Mouse (Mus musculus) forebrain, embryonic 14.5 days (tissue): ENCODE data around the gene Tap2. TPM values are rescaled to one million over a fixed set of nuclear protein-coding genes. Genes with fewer than 3 reads are reported as not detected.
A peak's percentile ranks its signal among the peaks of the same experiment; 100 is the strongest.

Experiments
- ATAC-seq: fragments of 200-750 bp; cut with Nextera tagmentation; 2 replicates; pipeline ENCODE4 v1.8.0; 2017; ENCODE audit warnings: mild to moderate bottlenecking, moderate library complexity
- DNase-seq: peaks from one replicate; pipeline ENCODE4 v3.0.0-alpha.2; 2015; ENCODE audit warnings: low spot score
- H3K27ac ChIP-seq: fragments of 300-500 bp; sonication (generic); 2 replicates; pipeline ENCODE4 v1.5.1; 2014; ENCODE audit warnings: low read depth, mild to moderate bottlenecking, control low read depth, low read length, moderate library complexity
- H3K27me3 ChIP-seq: fragments of 300-500 bp; sonication (generic); replicated peaks from 2 replicates; pipeline ENCODE4 v1.6.1; 2014; ENCODE audit warnings: low read length, control low read depth, mixed read lengths; ENCODE audit not compliant: control insufficient read depth, insufficient read depth
- H3K36me3 ChIP-seq: fragments of 300-500 bp; sonication (generic); 2 replicates; pipeline ENCODE4 v1.6.1; 2014; ENCODE audit warnings: low read length, control low read depth; ENCODE audit not compliant: control insufficient read depth, insufficient read depth
- H3K4me1 ChIP-seq: fragments of 300-500 bp; sonication (generic); 2 replicates; pipeline ENCODE4 v1.6.1; 2014; ENCODE audit warnings: antibody characterized with exemption, low read length, control low read depth; ENCODE audit not compliant: control insufficient read depth, insufficient read depth
- H3K4me2 ChIP-seq: fragments of 300-500 bp; sonication (generic); 2 replicates; pipeline ENCODE4 v1.6.1; 2014; ENCODE audit warnings: mild to moderate bottlenecking, control low read depth, low read length
- H3K4me3 ChIP-seq: fragments of 300-500 bp; sonication (generic); 2 replicates; pipeline ENCODE4 v1.5.1; 2014; ENCODE audit warnings: low read depth, low read length, control low read depth
- H3K9ac ChIP-seq: fragments of 300-500 bp; sonication (generic); 2 replicates; pipeline ENCODE4 v1.6.1; 2014; ENCODE audit warnings: mild to moderate bottlenecking, low read length, control low read depth, moderate library complexity
- H3K9me3 ChIP-seq: fragments of 300-500 bp; sonication (generic); replicated peaks from 2 replicates; pipeline ENCODE4 v1.6.1; 2016; ENCODE audit warnings: low read length, control low read depth, mixed read lengths; ENCODE audit not compliant: control insufficient read depth
- WGBS: fragments of 180-500 bp; shearing (Covaris S2); extraction: QIAGEN DNeasy Blood & Tissue Kit; methylation state at CpG from one replicate; pipeline ENCODE4 v1.1.7; 2014; 5-methylcytosine and 5-hydroxymethylcytosine counted together
- polyA plus RNA-seq: library from polyadenylated mRNA; unstranded; fragments of >200 nt; fragmentation: Nextera tagmentation; extraction: Ambion mirVana; gene quantifications from 2 replicates; pipeline ENCODE4 v1.2.1, GENCODE M21; 2014

Tap2 gene
- polyA plus RNA-seq, 1 experiment from 2014 or later: 0.28 TPM

DNA sequence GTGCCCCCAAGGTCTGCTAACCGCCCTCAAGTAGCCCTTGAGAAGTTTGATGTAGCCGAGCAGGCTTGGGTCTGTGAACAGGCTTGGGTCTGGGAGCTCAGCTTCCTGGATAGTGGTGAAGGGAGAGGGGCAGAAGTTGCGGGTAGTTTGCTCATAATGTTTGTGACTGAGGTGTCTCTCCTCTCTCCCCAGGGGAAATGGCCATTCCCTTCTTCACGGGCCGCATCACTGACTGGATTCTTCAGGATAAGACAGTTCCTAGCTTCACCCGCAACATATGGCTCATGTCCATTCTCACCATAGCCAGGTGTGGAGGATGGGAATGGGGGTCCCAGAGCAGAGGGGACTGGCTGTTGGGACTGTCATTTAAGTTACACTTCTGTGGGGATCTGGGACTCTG is 14.3 kb upstream of the Tap2 start:
- no peaks in the 10 kb centered on the region for H3K36me3 ChIP-seq
- no peak overlapping the region for H3K4me3 ChIP-seq
- 75% methylated on average over 6 of the region's 6 CpGs for WGBS
- H3K27me3 ChIP-seq: peaks cover 45% of the 10 kb centered on the region
- DNase-seq (no peak), ATAC-seq (no peak)
- H3K9ac ChIP-seq: no peak overlapping the region
- no peak overlapping the region for H3K27ac ChIP-seq
- no peaks in the 10 kb centered on the region for H3K9me3 ChIP-seq
- no peak overlapping the region for H3K4me2 ChIP-seq
- H3K4me1 ChIP-seq: peaks cover 9% of the 10 kb centered on the region

DNA sequence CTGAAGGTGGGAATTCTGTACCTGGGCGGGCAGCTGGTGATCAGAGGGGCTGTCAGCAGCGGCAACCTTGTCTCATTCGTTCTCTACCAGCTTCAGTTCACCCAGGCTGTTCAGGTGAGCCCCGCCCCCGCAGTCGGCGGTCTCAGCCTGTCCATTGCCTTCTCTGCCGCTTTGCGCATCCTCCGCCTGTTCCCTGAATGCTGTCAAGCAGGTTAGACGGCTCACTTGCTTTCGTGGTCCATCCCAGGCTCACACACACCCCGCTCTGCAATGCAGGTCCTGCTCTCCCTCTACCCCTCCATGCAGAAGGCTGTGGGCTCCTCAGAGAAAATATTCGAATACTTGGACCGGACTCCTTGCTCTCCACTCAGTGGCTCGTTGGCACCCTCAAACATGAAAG is 10.5 kb upstream of the Tap2 start:
- Histone ChIP-seq H3K4me1 (peaks cover 3% of the 10 kb centered on the region), H3K36me3 (no peaks in the 10 kb centered on the region), H3K27ac (no peak overlapping the region), H3K4me2 (no peak overlapping the region), H3K9ac (no peak overlapping the region), H3K9me3 (no peaks in the 10 kb centered on the region), H3K27me3 (peaks cover 54% of the 10 kb centered on the region), H3K4me3 (no peak overlapping the region)
- ATAC-seq (no peak), DNase-seq (no peak)
- 22% methylated on average over 16 of the region's 16 CpGs for WGBS

DNA sequence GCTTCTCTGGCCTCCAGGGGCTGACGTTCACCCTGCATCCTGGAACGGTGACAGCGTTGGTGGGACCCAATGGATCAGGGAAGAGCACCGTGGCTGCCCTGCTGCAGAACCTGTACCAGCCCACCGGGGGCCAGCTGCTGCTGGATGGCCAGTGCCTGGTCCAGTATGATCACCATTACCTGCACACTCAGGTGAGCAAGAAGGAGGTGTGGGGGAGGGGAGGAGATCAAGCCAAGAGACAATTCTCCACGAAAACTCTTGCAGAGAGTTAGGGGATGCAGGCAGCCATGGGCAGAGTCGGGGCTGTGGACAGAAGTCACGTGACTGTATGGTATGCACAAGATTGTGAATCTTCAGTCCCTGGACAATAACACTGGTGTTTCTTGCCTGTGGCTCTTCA is 9.9 kb upstream of the Tap2 start:
- H3K36me3 ChIP-seq: no peaks in the 10 kb centered on the region
- H3K4me2 ChIP-seq: no peak overlapping the region
- no peaks in the 10 kb centered on the region for H3K4me1 ChIP-seq
- H3K27me3 ChIP-seq: peaks cover 54% of the 10 kb centered on the region
- no peak for DNase-seq
- no peak for ATAC-seq
- H3K4me3 ChIP-seq: no peak overlapping the region
- WGBS: 61% methylated on average over 8 of the region's 8 CpGs
- H3K9me3 ChIP-seq: no peaks in the 10 kb centered on the region
- H3K9ac ChIP-seq: no peak overlapping the region
- H3K27ac ChIP-seq: no peak overlapping the region

DNA sequence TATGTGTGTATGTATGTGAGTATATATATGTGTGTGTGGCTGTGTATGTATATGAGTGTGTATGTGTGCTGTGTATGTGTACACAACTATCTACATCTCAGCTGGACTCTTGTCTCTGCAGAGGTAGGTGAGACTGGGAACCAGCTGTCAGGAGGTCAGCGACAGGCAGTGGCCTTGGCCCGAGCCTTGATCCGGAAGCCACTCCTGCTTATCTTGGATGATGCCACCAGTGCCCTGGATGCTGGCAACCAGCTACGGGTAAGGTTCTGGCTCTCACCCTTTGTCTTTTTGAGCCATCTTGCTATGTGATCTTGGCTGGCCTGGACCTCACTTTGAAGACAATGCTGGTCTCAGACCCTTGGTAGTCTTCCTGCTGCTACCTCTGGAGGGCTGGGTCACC is 8.6 kb upstream of the Tap2 start:
- H3K9me3 ChIP-seq: no peaks in the 10 kb centered on the region
- no peaks in the 10 kb centered on the region for H3K4me1 ChIP-seq
- no peak overlapping the region for H3K9ac ChIP-seq
- no peak overlapping the region for H3K4me3 ChIP-seq
- DNase-seq (no peak), ATAC-seq (no peak)
- H3K36me3 ChIP-seq: no peaks in the 10 kb centered on the region
- WGBS: 84% methylated on average over 3 of the region's 4 CpGs
- H3K27ac ChIP-seq: no peak overlapping the region
- H3K27me3 ChIP-seq: peaks cover 57% of the 10 kb centered on the region
- H3K4me2 ChIP-seq: no peak overlapping the region

DNA sequence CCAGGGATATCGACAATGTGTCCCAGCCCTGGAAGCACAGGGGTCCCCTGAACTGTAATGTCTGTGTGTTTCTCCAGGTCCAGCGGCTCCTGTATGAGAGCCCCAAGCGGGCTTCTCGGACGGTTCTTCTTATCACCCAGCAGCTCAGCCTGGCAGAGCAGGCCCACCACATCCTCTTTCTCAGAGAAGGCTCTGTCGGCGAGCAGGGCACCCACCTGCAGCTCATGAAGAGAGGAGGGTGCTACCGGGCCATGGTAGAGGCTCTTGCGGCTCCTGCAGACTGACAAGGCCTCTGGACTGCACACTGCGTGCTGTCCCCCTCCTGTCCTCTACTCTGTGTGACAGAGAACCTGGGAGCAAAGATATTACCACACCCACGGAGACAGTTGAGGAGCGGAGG is 6.8 kb upstream of the Tap2 start:
- Histone ChIP-seq H3K4me2 (no peak overlapping the region), H3K9ac (no peak overlapping the region), H3K36me3 (no peaks in the 10 kb centered on the region), H3K27ac (no peak overlapping the region), H3K4me3 (no peak overlapping the region), H3K9me3 (no peaks in the 10 kb centered on the region), H3K27me3 (peaks cover 53% of the 10 kb centered on the region), H3K4me1 (no peaks in the 10 kb centered on the region)
- ATAC-seq (no peak), DNase-seq (no peak)
- 29% methylated on average over 12 of the region's 12 CpGs for WGBS

DNA sequence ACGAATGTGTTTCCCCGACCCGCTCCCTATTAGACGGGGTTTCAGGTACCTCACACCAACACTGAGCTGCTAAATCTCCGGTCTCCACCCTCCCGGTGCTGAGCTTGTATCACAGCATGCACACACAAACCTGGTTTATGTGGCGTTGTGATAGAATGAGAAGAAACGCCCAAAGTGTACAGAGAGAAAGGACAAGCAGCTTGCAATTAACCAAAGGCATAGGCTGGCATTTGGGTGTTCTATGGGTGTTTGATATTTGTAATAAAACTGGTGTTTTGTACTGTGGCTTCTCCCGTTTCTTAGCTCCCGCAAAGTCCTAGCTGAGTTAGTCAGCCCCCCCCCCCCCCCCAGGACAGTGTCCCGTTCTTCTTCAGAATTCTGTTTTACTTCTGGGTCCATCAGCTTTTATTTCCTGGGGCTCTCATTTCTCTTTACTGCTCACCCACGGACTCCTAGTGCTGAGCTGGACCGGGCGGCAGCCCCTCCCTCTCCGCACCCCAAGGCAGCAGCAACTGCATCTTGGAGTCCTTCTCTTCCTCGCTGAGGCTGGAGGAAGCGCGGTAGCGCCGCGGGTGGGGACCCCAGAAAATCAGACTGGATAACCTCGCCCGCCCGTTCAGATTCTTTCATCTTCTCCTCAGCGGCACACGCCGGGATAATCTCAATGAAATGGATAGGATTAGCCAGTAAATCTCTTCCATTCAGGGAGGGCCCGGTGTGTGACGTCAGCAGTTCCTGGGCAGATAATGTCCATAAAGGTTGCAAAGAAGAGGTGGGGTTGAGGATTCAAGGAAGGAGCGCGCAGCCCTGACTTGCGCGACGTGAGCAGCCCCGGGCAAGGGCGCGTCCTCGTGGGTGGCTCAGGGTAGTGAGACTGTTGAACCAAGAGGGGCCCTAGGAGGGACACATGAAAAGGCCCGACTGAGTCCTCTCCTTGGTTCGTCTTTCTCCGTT is 6.1 kb upstream of the Tap2 start, which contains the start of gene Psmb8:
Gene Psmb8 (plus strand): TSS at position 781 of the 954 bp plus-strand sequence.
- Histone ChIP-seq H3K9ac (peak within 1 kb of the TSS; percentile 10; the same call in 1 of the 2 replicates), H3K4me1 (no peaks in the 10 kb centered on the region), H3K4me3 (peak within 1 kb of the TSS; percentile 27), H3K27me3 (peaks cover 53% of the 10 kb centered on the region), H3K27ac (no peak within 1 kb of the TSS), H3K36me3 (no peaks in the 10 kb centered on the region), H3K4me2 (peak within 1 kb of the TSS; percentile 52), H3K9me3 (no peaks in the 10 kb centered on the region)
- DNase-seq (peak; percentile 91), ATAC-seq (peak; percentile 90)
- 4% methylated on average over 40 of the region's 41 CpGs for WGBS

DNA sequence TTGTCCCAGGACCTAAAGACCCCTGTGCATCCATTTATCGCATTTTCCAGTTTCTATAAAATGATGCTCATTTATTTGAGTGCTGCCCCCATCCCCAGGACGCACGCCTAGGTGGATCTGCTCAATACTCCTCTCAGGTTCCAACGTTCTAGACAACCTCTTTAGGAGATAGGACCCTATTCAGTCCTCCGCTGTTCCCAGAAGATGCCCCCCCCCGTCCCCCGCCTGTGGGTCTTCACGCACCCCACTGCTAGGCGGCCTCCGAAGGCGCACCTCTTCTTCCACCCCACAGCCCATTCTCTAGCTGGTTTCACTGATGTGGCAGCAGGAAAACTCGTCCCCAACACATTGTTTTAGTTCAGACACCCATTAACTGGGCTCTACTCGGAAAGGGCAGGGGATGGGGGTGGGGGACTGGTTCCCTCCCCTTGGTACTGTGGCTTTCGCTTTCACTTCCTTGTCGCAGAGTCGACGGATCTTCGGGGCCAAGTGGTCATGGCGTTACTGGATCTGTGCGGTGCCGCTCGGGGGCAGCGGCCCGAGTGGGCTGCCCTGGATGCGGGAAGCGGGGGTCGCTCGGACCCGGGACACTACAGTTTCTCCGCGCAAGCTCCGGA is 5.3 kb upstream of the Tap2 start:
- Histone ChIP-seq H3K27me3 (peaks cover 46% of the 10 kb centered on the region), H3K4me1 (no peaks in the 10 kb centered on the region), H3K36me3 (no peaks in the 10 kb centered on the region), H3K9ac (peak overlapping the region; percentile 10; the same call in 1 of the 2 replicates), H3K4me2 (peak overlapping the region; percentile 52), H3K9me3 (no peaks in the 10 kb centered on the region), H3K27ac (no peak overlapping the region), H3K4me3 (peak overlapping the region; percentile 27)
- 1% methylated on average over 32 of the region's 32 CpGs for WGBS
- DNase-seq (no peak), ATAC-seq (peak; percentile 42; the same call in 1 of the 2 replicates)

DNA sequence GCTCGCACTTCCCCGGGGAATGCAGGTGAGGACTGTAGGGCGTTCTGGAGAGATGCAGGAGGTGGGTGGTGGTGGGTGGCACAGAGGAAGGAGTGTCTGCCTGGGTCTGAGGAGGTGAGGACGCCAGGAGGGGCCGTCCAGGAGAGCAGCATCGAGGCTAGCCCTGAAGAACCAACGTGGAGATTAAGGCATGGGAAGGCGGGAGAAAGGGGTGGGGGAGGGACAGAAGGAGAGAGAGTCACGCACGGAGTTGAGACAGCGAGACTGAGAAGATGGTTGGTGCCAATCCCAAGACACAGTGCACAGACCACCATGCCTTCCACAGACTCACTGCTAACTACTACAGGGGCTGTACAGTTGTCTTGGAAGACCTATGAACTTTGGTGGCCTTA is 4.8 kb upstream of the Tap2 start:
- peaks cover 44% of the 10 kb centered on the region for H3K27me3 ChIP-seq
- H3K4me3 ChIP-seq: peak overlapping the region; percentile 21; the same call in 1 of the 2 replicates

More for the DNA sequence above, 4.8 kb upstream of the Tap2 start:
- Histone ChIP-seq H3K36me3 (no peaks in the 10 kb centered on the region), H3K9me3 (no peaks in the 10 kb centered on the region), H3K4me1 (no peaks in the 10 kb centered on the region), H3K4me2 (peak overlapping the region; percentile 52), H3K9ac (no peak overlapping the region), H3K27ac (no peak overlapping the region)
- 7% methylated on average over 11 of the region's 11 CpGs for WGBS
- DNase-seq: no peak
- ATAC-seq: no peak
